Mouse (Mus musculus): ENCODE measurements at regions not wholly inside any gene's neighbourhood (a gene's known extent, or its start where the extent isn't known, plus 50 kb on each side); places are given as distances from the start of the nearest gene placed in this dataset.

- Histone ChIP-seq H3K4me1 (ENCODE audit: control insufficient read depth in 1 of 2, insufficient read depth in 2 of 2, low read length in 2 of 2) (no peaks in the 10 kb centered on the region), H3K4me3 (ENCODE audit: control insufficient read depth in 1 of 2, insufficient read depth in 1 of 2, low read depth in 2 of 2, low read length in 2 of 2) (no peak overlapping the region), H3K36me3 (ENCODE audit: control insufficient read depth in 1 of 2, insufficient read depth in 2 of 2, low read length in 2 of 2) (no peaks in the 10 kb centered on the region), H3K9me3 (replicated peaks; ENCODE audit: insufficient read depth, low read length) (no peaks in the 10 kb centered on the region), H3K79me2 (ENCODE audit: control insufficient read depth, insufficient read depth, low read length, poor library complexity) (no peaks in the 10 kb centered on the region), H3K27me3 (ENCODE audit: control insufficient read depth in 1 of 2, insufficient read depth in 2 of 2, low read length in 2 of 2) (no peaks in the 10 kb centered on the region), H3K27ac (ENCODE audit: control insufficient read depth, low read depth, low read length) (no peak overlapping the region), H3K9ac (ENCODE audit: control insufficient read depth, low read depth, low read length, poor library complexity, severe bottlenecking) (no peak overlapping the region)
- TF ChIP-seq SMC3 (IDR thresholded peaks at IDR 0.05; ENCODE audit: low read depth, low read length) (no peak), ZKSCAN1 (IDR thresholded peaks at IDR 0.05; ENCODE audit: low read depth, low read length) (no peak), USF1 (IDR thresholded peaks at IDR 0.05; ENCODE audit: low read depth, low read length) (no peak), TBP (IDR thresholded peaks at IDR 0.05; ENCODE audit: low read depth, low read length) (no peak), E2F4 (IDR thresholded peaks at IDR 0.05; ENCODE audit: borderline replicate concordance, low read depth, low read length) (no peak), ZC3H11A (IDR thresholded peaks at IDR 0.05; ENCODE audit: low read depth, low read length) (no peak), CHD2 (IDR thresholded peaks at IDR 0.05; ENCODE audit: low read length) (no peak), MYC (IDR thresholded peaks at IDR 0.05; ENCODE audit: low read depth, low read length) (no peak)
- DNase-seq (ENCODE audit: low read depth, low spot score): no peak
These were observed 471.6 kb downstream of the Med13l start for GRCm38 (mm10) chr5:119032051-119032450.

- no peak overlapping the region for H3K9ac ChIP-seq (ENCODE audit: control insufficient read depth, low read depth, low read length, poor library complexity, severe bottlenecking)
- H3K9me3 ChIP-seq (replicated peaks; ENCODE audit: insufficient read depth, low read length): no peaks in the 10 kb centered on the region
- H3K79me2 ChIP-seq (ENCODE audit: control insufficient read depth, insufficient read depth, low read length, poor library complexity): no peaks in the 10 kb centered on the region
- no peak overlapping the region for H3K27ac ChIP-seq (ENCODE audit: control insufficient read depth, low read depth, low read length)
- H3K4me1 ChIP-seq (ENCODE audit: control insufficient read depth in 1 of 2, insufficient read depth in 2 of 2, low read length in 2 of 2): no peaks in the 10 kb centered on the region
- no peaks in the 10 kb centered on the region for H3K36me3 ChIP-seq (ENCODE audit: control insufficient read depth in 1 of 2, insufficient read depth in 2 of 2, low read length in 2 of 2)
- no peak for TF ChIP-seq POLR2AphosphoS5 (IDR thresholded peaks at IDR 0.05; ENCODE audit: borderline replicate concordance, low read depth, low read length)
- TF ChIP-seq MYC (IDR thresholded peaks at IDR 0.05; ENCODE audit: low read depth, low read length): no peak
- TF ChIP-seq USF2 (IDR thresholded peaks at IDR 0.05; ENCODE audit: borderline replicate concordance in 1 of 2, insufficient read depth in 1 of 2, low read depth in 1 of 2, low read length in 2 of 2): no peak
- no peak for TF ChIP-seq MAZ (IDR thresholded peaks at IDR 0.05; ENCODE audit: low read depth, low read length)
- TF ChIP-seq EP300 (IDR thresholded peaks at IDR 0.05; ENCODE audit: low read depth in 1 of 2, low read length in 2 of 2): no peak
- TF ChIP-seq CHD2 (IDR thresholded peaks at IDR 0.05; ENCODE audit: low read length): no peak
- no peak for TF ChIP-seq BHLHE40 (IDR thresholded peaks at IDR 0.05; ENCODE audit: borderline replicate concordance, low read depth, low read length)
- no peak for TF ChIP-seq SMC3 (IDR thresholded peaks at IDR 0.05; ENCODE audit: low read depth, low read length)
- no peak for TF ChIP-seq ELF1 (IDR thresholded peaks at IDR 0.05; ENCODE audit: low read depth, low read length)
- TF ChIP-seq HCFC1 (IDR thresholded peaks at IDR 0.05; ENCODE audit: low read depth, low read length): no peak
- TF ChIP-seq CTCF (IDR thresholded peaks at IDR 0.05 in 2 of 3, conservative IDR thresholded peaks at IDR 0.05 in 1 of 3; ENCODE audit: control insufficient read depth in 1 of 3, insufficient read depth in 1 of 3, low read depth in 2 of 3, low read length in 3 of 3, poor library complexity in 1 of 3, severe bottlenecking in 1 of 3): no peak
- TF ChIP-seq USF1 (IDR thresholded peaks at IDR 0.05; ENCODE audit: low read depth, low read length): no peak
- TF ChIP-seq CHD1 (IDR thresholded peaks at IDR 0.05; ENCODE audit: low read depth, low read length): no peak
- no peak for TF ChIP-seq TBP (IDR thresholded peaks at IDR 0.05; ENCODE audit: low read depth, low read length)
- TF ChIP-seq UBTF (IDR thresholded peaks at IDR 0.05; ENCODE audit: borderline replicate concordance, insufficient read depth, low read depth, low read length): no peak
- TF ChIP-seq KAT2A (conservative IDR thresholded peaks at IDR 0.05; ENCODE audit: low read depth, low read length): no peak
- DNase-seq (ENCODE audit: low read depth, low spot score): no peak
- no peak overlapping the region for H3K4me3 ChIP-seq (ENCODE audit: control insufficient read depth in 1 of 2, insufficient read depth in 1 of 2, low read depth in 2 of 2, low read length in 2 of 2)
- no peaks in the 10 kb centered on the region for H3K27me3 ChIP-seq (ENCODE audit: control insufficient read depth in 1 of 2, insufficient read depth in 2 of 2, low read length in 2 of 2)
These were observed 484.1 kb downstream of the Med13l start for GRCm38 (mm10) chr5:119044548-119044947.
